Mouse (Mus musculus) spleen, adult 2 months (tissue): Measurements from ENCODE around the gene Panx2.

Source experiments
- CTCF ChIP-seq: fragments of 200-500 bp; IDR thresholded peaks from 2 replicates; pipeline ENCODE4 v1.5.1; 2011; ENCODE audit warnings: mild to moderate bottlenecking, inconsistent platforms; ENCODE audit not compliant: insufficient read depth, insufficient read length, insufficient replicate concordance; ENCODE audit errors: extremely low read depth
- POLR2A ChIP-seq: fragments of 200-500 bp; IDR thresholded peaks from 2 replicates; pipeline ENCODE4 v1.6.1; 2011; ENCODE audit warnings: low read depth, low read length, inconsistent platforms

GRCm38 (mm10) chr15:89084826-89085225, 25.3 kb downstream of the Panx2 start:
- TF ChIP-seq CTCF = no peak
- no peak for TF ChIP-seq POLR2A
